Mouse (Mus musculus) kidney, adult 18-20 months (tissue): ENCODE measurements around the gene Vgll4.

Source experiments
- DNase-seq: peaks from one replicate; pipeline ENCODE4 v3.0.0; 2021

The Vgll4 gene

GRCm38 (mm10) chr6:114936297-114936940, 33.4 kb downstream of the Vgll4 start:
- no peak for DNase-seq

- DNase-seq, result no peak
Observed at GRCm38 (mm10) chr6:114935362-114935761, 34.4 kb downstream of the Vgll4 start.

GRCm38 (mm10) chr6:114934045-114934444, 35.7 kb downstream of the Vgll4 start:
- DNase-seq, result peak; percentile 43

GRCm38 (mm10) chr6:114932991-114933392, 36.8 kb downstream of the Vgll4 start:
- DNase-seq, result no peak

- DNase-seq, result peak; percentile 24
Observed at GRCm38 (mm10) chr6:114932116-114932500, 37.7 kb downstream of the Vgll4 start.

- peak; percentile 68 for DNase-seq
Observed at GRCm38 (mm10) chr6:114931212-114932115, 38.3 kb downstream of the Vgll4 start.

- no peak for DNase-seq
Observed at GRCm38 (mm10) chr6:114930646-114931045, 39.1 kb downstream of the Vgll4 start.

GRCm38 (mm10) chr6:114930038-114930591, 39.7 kb downstream of the Vgll4 start:
- peak; percentile 78 for DNase-seq

GRCm38 (mm10) chr6:114929346-114929745, 40.4 kb downstream of the Vgll4 start:
- DNase-seq, result peak; percentile 64

- peak; percentile 86 for DNase-seq
Observed at GRCm38 (mm10) chr6:114928462-114928861, 41.3 kb downstream of the Vgll4 start.

- no peak for DNase-seq
Observed at GRCm38 (mm10) chr6:114927400-114927799, 42.4 kb downstream of the Vgll4 start.

- peak; percentile 45 for DNase-seq
Observed at GRCm38 (mm10) chr6:114926369-114927157, 43.2 kb downstream of the Vgll4 start.

GRCm38 (mm10) chr6:114925196-114925595, 44.6 kb downstream of the Vgll4 start:
- no peak for DNase-seq

GRCm38 (mm10) chr6:114922355-114923096, 47.3 kb downstream of the Vgll4 start:
- peak; percentile 40 for DNase-seq

- DNase-seq, result peak; percentile 87
Observed at GRCm38 (mm10) chr6:114921632-114922354, 48.0 kb downstream of the Vgll4 start.

GRCm38 (mm10) chr6:114920523-114921445, 49.0 kb downstream of the Vgll4 start:
- peak; percentile 74 for DNase-seq

GRCm38 (mm10) chr6:114919670-114920313, 50.0 kb downstream of the Vgll4 start:
- DNase-seq, result peak; percentile 33

- no peak for DNase-seq
Observed at GRCm38 (mm10) chr6:114918994-114919393, 50.8 kb downstream of the Vgll4 start.

- peak; percentile 60 for DNase-seq
Observed at GRCm38 (mm10) chr6:114917770-114918635, 51.8 kb downstream of the Vgll4 start.
